Mouse (Mus musculus): Measurements from ENCODE around the gene Clrn3.

- no peak for TF ChIP-seq GATA1 (IDR thresholded peaks at IDR 0.05; ENCODE audit: low read depth, low read length)
- TF ChIP-seq MAFK (IDR thresholded peaks at IDR 0.05; ENCODE audit: borderline replicate concordance, low read depth, low read length): no peak
- no peak for TF ChIP-seq CHD2 (IDR thresholded peaks at IDR 0.05; ENCODE audit: low read length)
These were observed 41.6 kb downstream of the Clrn3 start for GRCm38 (mm10) chr7:135486645-135487382.

Measured in MEL (cell line).